Mouse (Mus musculus) megakaryocyte, adult 5-6 weeks (primary cell): Measurements from ENCODE around the gene Tll2. TPM values are rescaled to one million over a fixed set of nuclear protein-coding genes. Genes with fewer than 3 reads are reported as not detected.

Experiments
- ATAC-seq: 2 replicates; pipeline ENCODE4 v1.8.0; 2016; ENCODE audit warnings: mild to moderate bottlenecking, inconsistent platforms; ENCODE audit not compliant: poor library complexity, severe bottlenecking
- total RNA-seq, 2 experiments: library from RNA; stranded (forward) in 1 of 2; stranded (reverse) in 1 of 2; fragments of 153-499, 151-499 nt in 1 of 2; fragments of 221-1000, 200-1000 nt in 1 of 2; gene quantifications; 2 replicates each; pipeline versions ENCODE4 v1.2.3 to v1.2.4; 2015 to 2017

Tll2 gene
- total RNA-seq, 2 experiments from 2014 or later = not detected

DNA sequence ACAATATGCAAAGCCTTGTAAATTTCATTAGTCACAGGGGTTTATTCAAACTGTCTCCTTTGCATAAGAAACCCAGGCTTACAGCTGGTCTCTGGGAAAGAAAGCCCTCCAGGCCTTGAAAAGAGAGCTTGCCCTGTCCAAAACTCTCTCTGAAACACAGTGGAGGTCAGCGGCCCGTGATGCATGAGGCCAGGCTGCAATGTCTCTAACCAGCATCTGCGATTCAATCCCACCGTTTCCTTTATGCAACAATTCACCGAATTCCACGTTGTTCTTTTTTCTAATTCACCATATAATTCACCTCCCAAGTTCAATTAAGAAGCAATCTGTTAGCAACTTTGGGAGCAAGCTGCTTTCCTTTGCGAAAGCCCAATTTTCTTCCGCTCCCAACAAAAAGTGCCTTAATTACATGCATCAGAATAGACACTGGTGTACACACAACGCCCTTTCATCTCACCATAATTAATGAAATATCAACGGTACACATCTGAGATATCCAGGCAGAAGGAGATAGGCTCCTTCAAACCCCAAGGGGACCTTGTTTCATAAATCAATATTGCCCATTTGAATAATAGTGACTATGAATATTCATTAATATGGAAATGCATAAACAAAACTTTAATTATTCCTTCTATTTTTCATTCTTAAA, 42.1 kb downstream of the Tll2 start:
- ATAC-seq = no peak

GRCm38 (mm10) chr19:41160388-41160787, 46.2 kb downstream of the Tll2 start:
- ATAC-seq = no peak

- ATAC-seq = no peak
Observed at GRCm38 (mm10) chr19:41154681-41155080, 52.0 kb downstream of the Tll2 start.

- no peak for ATAC-seq
Observed at GRCm38 (mm10) chr19:41152462-41152861, 54.2 kb downstream of the Tll2 start.

DNA sequence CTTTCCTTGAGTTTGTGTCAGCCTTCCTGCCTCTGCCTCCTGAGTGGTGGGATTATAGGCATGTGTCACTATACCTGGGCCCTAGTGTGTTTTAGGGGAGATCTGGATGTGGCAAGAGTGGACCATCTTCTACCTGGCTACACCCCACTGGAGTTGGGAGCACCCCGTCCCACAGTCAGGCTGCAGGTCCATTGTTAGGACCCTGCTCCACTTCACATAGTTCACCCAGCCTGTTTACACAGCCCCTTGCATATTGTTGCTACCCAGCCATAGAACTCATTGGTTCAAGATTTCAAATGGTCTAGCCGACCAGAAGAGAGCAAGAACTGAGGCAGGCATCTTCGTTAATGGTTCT, 54.6 kb downstream of the Tll2 start:
- no peak for ATAC-seq

- no peak for ATAC-seq
Observed at GRCm38 (mm10) chr19:41151321-41152015, 55.2 kb downstream of the Tll2 start.

DNA sequence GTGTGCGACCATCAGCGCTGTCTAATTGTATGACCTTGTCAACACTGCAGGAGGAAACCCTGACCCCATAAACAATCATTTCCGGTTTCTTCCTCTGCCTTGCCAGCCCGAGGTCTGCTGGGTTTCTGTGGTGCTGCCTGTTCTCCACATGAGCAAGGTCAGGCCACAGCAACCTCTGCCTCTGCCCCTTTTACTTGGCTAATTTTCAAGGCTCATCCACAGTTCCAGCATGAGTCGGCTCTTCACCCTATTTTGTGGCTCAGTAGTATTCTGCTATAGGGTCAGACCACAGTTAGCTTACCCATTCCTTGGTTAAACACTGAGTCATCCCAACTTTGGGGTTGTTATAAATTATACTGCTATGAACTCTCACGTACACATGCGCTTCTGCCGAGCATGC, 65.7 kb downstream of the Tll2 start:
- no peak for ATAC-seq

DNA sequence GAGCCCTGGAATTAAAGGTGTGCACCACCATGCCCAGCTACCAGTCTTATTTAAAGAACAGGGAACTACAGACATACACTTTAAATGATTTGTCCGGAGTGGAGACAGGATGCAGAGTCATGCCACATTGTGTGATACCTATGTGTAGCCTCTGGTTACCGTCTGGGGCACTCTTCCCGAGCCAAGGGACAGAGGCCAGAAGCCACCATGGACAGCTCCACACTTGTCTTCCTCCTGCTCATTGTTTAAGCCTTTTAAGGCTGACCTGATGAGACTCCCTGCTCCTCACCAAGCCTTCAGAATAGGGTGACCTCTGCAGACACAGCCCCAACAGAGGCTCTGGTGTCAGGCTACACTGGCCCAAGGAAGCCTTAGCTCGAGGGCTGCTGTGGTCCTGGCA, 67.0 kb downstream of the Tll2 start:
- no peak for ATAC-seq

- ATAC-seq = no peak
Observed at GRCm38 (mm10) chr19:41123009-41123408, 83.6 kb downstream of the Tll2 start.

- ATAC-seq = no peak
Observed at GRCm38 (mm10) chr19:41119924-41120323, 86.7 kb downstream of the Tll2 start.

DNA sequence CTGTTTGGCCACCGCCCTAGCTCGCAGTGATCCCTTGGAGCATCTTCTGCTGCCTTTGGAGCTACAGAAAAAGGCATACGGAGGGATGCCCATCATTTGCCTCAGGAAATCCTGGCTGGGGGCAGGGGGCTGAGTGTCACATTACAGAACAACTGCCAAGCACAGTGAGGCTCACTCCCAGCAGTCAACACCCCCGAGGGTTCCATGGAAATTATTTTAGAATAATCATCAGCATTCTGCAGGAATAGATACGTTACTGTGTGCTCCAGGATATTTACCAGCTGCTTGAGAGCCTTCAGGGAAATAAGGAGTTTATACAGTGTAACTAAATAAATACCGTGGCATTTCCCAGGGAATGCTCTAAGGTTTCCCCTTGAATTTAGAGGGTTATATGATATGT, 88.3 kb downstream of the Tll2 start:
- ATAC-seq = no peak

- ATAC-seq = no peak
Observed at GRCm38 (mm10) chr19:41117334-41117733, 89.3 kb downstream of the Tll2 start.

GRCm38 (mm10) chr19:41114611-41115010, 92.0 kb downstream of the Tll2 start:
- ATAC-seq = no peak

- no peak for ATAC-seq
Observed at GRCm38 (mm10) chr19:41113911-41114531, 92.6 kb downstream of the Tll2 start.

DNA sequence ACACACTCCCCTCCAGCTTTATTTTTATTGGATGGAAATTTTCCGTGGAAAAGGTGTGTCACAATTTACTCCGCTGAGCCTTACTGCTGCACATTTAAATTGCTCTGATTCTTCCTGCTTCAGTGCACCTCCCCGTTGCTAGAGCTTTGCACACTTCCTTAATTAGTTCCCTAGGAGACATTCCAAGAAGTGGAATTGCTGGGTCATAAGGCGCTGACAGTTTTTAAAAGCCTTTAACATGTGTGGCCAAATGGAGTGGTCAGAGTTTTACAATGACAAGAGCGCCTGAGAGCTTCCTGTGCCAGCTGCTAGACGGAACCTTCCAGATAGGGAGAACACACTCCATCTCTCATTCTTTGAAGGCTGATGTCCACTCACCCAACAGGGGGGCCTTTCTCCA, 94.0 kb downstream of the Tll2 start:
- ATAC-seq = no peak

- ATAC-seq = no peak
Observed at GRCm38 (mm10) chr19:41109991-41110390, 96.6 kb downstream of the Tll2 start.

DNA sequence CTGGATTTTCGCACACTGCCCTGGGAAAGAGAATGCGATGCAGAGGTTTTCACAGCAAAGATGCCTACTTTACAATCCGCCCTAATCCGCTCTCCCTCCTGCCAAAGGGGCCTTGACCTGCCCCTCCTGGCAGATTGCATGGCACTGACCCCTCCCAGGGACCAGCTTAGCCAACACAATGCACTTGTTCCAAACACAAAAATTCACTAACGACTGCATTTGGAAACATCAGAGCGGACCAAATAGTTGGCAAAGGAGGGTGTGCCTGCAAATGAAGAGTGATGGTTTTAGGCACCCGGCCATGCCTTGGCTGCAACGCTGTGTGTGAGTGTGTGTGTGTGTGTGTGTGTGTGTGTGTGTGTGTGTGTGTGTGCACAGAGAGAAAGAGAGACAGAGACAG, 97.1 kb downstream of the Tll2 start:
- ATAC-seq = no peak

GRCm38 (mm10) chr19:41108666-41109065, 98.0 kb downstream of the Tll2 start:
- ATAC-seq = no peak

GRCm38 (mm10) chr19:41107530-41107929, 99.1 kb downstream of the Tll2 start:
- ATAC-seq = no peak

DNA sequence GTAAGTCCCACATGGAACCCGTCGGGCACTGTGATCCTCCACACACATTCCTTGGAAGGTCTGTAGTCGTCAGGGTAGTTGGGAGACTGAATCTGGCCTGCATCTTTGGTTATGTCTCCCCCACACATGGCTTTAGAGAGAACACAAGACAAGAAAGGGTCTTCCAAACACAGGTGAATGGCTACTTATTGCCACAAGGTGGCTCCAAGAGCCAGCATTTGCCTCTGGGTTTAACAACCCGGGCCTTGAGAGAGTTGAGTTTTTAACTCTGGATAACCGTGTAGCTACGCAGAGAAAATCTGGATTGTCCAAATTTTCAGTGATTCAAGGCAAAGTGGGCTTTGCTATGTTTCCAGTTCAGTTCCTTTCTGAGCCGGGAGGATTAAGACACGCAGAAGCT, 101.7 kb downstream of the Tll2 start:
- no peak for ATAC-seq

DNA sequence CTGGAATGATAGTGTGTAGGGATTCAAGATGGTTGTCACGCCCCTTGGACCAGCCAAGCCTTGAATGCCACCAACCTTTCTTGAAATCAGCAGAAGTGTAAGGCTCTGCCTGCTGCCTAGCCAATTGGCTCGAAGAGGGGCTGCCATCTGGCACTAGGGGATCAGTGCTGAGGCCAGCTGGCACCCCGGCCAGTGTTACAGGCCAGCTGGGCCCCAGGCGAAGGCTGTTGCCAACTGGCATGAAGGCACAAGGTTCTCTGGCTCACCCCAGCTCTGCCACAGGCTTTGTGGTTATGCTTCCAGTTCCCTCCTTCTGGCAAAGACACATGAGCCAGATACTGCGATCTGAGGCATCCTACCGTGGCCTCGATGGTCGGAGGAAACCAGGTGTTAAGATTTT, 105.2 kb downstream of the Tll2 start:
- ATAC-seq = no peak

DNA sequence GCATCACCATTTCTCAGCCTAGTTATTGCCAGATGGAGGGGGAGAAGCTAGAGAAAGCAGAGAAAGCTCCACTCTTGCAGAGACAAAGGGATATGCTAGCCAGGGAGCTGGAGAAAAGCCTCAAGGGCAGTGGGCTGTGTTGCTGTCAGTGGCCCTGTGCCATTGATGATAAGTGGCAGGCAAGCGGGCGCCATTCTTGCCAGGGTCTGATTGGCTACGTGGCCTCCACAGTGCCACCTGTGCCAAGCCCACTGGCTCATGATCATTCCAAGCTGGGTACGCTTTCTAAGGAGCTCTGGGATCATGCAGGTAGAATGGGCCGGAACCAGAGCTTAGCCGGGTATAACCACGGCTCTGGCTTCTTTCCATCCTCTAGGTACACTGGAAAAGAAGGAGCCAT, 105.8 kb downstream of the Tll2 start:
- no peak for ATAC-seq
